Mouse (Mus musculus): ENCODE data around the gene Smim26.

The Smim26 gene

GRCm38 (mm10) chr2:144637204-144637603, 43.4 kb downstream of the Smim26 start:
- no peak for DNase-seq

- DNase-seq, result no peak
Observed at GRCm38 (mm10) chr2:144637671-144638395, 44.0 kb downstream of the Smim26 start.

GRCm38 (mm10) chr2:144638719-144639118, 44.9 kb downstream of the Smim26 start:
- DNase-seq, result peak; percentile 64

- no peak for DNase-seq
Observed at GRCm38 (mm10) chr2:144640101-144640500, 46.2 kb downstream of the Smim26 start.

GRCm38 (mm10) chr2:144641991-144642390, 48.1 kb downstream of the Smim26 start:
- DNase-seq, result no peak
